Mouse (Mus musculus) frontal cortex, postnatal 25 days (tissue): Measurements from ENCODE around the gene Zfp661.
"Not testable (repeated sequence)": the region's sequence is repeated elsewhere in the genome, so short reads cannot be mapped to it uniquely, and the experiment has no call there.

ENCODE experiments used
- DNase-seq, 2 experiments: peaks; one replicate each; pipeline ENCODE4 v3.0.0; 2022; ENCODE audit warnings: low spot score in 2 of 2

Gene Zfp661

DNA sequence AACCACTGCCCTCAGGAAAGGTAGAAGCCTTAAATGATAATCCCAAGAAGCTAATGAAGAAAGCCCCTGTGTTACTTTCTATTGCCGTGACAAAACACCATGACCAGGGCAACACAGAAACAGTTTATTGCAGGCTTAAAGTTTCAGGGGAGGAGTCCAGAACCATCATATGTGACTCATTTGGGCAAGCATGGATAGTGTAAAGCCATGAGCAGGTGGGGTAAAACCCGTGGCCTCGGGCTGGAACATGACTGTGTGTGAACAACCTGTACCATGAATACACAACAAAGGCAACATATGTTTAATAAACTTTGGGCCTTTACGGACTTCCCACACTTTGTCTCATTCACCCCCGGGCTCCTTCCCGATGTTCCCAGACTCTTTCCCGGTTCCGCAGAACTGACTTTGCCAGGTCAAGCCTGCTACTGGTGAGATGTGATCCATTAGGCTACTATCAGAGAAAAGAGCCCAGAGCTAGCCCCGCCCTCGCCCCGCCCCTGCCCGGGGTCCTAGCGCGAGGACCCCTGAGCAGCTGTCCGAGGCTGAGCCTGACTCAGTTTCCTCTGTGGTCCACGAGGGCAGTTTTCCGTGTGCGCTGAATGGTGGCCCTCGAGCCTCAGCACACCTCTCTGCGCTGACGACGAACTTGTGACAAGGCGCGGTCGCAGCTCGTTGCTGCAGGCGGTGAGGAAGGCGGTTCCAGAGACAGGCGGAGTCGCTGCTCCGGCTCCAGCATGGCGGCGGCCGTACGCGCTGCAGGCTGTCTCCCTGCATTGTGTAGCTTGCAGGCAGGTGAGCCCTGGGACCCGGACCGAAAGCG lies at the start of gene Zfp661, which contains the start of gene Mrps5:
Zfp661 (minus strand) TSS at position 401 of the 820 bp plus-strand sequence.
Mrps5 (plus strand) TSS at position 529 of the 820 bp plus-strand sequence.
- peak; percentile 68 to 70 for DNase-seq

DNA sequence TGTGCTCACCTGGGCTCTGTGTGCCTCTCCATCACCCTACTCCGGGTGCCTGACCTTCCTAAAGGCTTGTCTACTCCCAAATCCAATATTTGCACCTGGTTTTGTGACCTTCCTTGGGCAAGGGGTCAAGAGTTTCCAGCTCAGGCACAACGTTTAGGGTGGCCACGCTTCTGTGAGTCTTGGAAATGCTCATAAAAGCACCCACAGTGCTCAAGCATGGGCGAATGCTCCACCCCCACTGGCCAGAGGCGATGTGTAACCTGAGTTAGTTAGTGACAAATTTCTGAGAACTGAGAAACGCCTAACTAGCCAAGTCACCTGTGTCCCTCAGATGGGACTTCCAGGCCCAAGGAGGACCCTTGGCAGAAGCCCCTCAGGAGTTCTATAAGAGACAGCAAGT lies 48.7 kb upstream of the Zfp661 start:
- no peak for DNase-seq

DNA sequence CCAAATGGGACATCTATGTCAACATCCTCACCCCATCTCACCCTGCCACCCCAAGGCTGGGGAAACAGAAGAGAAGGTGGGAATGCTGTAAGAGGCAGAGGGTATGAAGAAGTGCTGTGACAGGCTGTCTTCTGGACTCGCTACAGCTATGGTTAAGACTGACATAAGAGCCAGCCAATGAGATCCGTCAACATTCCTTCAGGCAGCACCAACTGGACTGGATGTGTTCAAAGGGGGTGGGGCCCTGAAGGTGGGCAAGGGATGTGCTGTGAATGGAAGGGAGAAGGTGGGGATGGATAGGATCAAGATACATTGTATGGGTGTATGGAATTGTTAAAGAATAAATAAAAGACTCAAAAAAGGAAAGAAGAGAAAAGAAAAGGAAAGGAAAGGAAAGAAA lies 45.7 kb upstream of the Zfp661 start:
- DNase-seq, result no peak

DNA sequence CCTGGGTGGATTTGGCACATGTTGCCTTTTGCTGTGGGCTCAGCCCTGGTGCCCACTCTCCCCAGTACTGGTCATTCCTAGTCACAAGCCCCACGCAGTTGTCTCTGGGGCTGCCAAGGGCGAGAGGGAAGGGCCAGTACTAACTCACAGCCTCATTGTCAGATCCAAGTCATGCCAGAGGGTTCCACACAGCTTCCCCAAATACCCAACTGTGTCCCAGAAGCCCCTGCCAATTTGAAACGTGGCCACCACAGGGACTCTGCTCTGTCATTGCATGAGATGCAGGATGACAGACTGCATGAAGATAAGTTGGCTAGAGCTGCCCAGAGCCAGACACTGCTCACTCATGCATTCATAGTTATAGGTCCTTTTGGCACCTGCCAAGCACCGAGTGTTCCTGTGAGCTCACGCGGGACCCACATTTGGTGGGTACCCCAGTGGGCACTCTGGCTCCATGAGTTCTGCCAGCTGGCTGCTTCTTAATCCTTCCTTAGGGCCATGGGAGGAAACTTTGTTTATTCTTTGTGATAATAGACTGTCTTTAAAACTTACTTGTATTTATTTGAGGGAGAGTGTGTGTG lies 41.2 kb upstream of the Zfp661 start:
- no peak for DNase-seq

DNA sequence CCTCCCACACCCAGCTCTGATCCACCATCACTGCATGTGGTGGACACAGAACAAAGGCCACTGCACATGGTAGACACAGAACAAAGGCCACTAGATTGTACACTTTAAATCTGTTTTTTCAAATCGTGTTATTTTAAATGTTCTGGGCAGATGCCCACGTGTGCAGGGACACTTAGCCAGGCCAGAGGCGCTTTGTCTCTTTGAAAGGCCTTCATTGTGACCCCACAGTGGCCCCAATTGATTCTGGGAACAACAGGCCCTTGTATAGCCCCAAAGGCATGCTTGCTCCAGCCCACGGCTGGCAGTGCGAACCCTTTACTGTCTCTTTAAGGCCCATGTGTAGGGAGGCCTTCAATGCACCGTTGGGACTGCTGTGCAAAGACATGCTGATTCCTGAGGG lies 40.5 kb upstream of the Zfp661 start:
- no peak for DNase-seq

DNA sequence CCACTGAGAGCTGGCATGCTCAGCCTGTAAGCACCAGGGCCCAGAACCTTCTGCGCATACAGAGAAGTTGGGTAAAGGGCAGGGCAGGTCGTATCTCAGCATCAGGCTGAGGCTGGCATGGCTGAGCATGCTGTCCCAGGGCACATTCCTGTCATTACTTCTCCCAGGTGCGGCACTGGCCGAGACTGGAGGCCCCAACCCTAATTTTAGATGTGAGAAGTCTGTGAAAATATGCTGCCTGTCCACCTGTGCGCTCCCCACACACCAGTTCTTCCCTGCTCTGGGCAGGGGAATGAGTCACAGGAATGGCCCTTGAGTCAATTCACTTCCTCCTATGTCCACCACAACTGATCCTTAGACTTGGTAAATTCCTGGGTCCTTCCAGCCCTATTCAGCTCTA lies 38.8 kb upstream of the Zfp661 start:
- DNase-seq, result no peak

DNA sequence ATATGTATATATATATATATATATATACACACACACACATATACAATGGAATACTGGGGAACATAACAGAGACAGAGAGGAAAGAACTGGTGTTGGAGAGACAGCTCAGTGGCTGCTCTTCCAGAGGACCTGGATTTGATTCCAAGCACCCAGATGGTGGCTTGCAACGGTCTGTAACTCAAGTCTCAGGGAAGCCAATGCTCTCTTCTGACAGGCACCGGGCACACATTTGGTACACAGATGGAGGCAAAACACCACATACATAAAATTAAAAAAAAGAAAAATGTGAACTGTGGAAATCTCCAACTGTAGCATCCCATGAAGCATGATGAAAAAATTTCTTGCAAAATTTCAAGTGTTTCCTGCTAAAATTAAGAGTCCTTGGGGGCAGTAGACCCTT lies 37.9 kb upstream of the Zfp661 start:
- no peak for DNase-seq

DNA sequence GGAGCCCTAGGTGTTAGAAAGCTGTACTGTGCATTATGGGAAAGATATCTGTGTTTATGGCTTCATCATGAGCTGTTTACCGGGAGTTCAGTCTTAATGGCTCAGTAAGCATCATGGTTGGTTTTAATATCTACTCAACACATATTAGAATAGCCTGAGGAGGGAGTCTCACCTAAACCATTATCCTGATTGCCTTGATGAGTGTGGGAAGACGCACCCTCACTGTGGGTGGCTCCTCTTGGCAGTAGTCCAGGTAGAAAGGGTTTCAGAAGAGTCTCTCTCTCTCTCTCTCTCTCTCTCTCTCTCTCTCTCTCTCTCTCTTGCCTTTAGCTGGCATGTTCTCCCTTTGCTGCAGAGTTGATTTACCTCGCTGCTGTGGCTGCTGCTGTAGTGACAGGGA lies 35.2 kb upstream of the Zfp661 start:
- no peak for DNase-seq

DNA sequence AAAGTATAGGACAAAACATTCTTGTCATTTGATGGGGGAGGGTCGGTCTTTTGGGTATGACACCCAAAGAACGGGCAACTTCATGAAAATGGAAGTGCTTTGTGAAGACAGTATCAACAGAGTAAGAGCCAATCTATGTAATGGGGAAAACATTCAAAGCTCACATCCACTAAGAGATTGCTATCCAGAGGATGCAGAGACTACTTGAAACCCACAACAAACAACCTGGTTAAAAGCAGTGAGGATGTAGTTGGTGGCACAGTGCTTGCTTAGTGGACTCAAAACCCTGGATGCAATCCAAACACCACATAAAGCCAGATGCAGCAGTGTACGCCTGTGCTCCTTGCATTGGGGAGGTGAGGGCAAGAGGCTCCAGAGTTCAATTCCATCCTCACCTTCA lies 32.4 kb upstream of the Zfp661 start:
- DNase-seq, result no peak

DNA sequence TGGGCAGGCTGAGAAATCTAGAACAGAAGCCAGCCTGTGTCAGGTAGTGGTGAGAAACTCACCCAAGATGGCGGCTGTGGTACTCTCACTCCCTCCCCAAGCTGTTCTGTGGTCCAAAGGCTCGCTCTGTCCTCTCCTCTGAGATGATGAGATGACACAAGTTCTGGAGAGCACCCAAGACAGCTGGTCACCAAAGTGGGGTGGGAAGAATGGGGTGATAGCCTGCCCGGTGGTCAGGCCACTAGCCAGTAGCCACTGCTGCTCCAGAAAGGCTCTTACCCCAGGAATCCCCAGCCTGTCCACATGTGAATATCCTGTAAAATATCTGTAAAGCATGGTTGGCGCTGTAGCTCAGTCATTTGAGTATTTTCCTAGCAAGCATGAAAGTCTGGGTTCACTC lies 25.4 kb upstream of the Zfp661 start:
- no peak for DNase-seq

DNA sequence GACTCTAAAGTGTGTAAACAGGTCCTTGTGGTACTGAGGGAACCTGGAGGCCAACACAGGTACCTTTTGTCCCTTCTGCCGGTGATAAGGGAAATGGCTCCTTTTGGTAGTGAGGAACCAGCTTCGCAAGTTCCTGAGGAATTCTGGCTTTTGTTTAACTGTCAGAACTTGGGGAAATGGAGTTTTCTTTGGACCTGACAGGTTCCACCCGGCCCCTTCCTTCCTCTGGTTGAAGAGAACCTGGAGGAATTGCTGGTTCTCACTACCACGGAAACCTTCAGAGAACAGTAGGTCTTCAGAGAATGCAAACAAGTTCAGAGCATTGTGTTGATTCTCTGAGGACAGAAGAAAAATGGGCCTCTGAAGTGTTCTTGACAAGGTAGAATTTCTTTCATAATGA lies 24.5 kb upstream of the Zfp661 start:
- no peak for DNase-seq

DNA sequence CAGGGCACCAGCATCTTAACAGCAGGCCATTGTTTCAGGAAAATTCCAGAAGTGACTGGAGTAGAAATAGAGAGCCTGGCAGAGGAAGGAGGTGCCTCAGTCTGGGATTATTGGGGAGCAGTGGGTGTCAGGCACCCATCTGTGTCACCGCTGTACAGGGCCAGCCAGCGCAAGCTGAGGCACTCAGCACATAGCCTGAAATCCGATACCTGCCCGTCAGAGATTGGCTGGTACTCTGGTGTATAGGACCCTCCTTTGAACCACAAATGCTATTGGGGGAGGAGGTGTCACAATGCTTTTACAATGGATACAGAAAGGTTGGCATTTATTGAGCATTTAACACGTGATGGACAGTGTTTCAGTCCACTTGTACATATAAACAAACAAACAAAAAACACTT lies 22.1 kb upstream of the Zfp661 start:
- no peak for DNase-seq

DNA sequence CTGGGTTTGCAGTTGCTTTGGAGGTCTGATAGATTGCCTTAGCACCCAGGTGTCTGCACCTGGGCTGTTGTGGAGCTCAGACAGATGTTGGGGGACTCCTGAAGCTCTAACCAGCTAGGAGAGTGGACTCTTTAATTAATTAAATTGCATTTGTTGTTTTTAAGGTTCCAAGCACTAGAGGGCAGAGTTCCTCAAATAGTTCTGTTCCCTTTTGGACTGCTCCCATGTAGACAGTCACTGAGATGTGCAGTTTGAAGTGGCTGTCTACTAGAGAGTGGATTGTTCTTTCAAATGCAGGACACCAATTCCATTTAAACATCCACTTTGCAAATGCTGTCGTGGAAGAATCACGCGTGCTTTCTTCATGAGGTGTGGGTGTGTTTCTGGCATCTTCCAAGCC lies 21.3 kb upstream of the Zfp661 start:
- no peak for DNase-seq

DNA sequence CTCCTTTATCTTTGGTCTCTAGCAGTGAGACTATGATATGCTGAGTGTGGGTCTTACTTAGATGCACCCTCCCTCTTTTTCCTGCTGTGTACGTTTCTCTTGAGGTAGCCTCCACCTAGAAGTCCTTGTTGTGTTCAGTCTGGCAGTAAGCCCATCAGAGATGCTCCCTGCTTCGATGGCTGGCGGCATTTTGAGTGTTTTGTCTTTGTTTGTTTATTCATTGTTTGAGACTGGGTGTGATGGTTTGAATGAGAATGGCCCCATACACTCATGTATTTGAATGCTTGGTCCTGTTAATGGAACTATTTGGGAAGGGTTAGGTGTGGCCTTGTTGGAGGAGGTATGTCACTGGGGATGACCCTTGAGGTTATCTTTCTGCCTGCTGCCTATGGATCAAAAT lies 18.3 kb upstream of the Zfp661 start:
- no peak for DNase-seq

DNA sequence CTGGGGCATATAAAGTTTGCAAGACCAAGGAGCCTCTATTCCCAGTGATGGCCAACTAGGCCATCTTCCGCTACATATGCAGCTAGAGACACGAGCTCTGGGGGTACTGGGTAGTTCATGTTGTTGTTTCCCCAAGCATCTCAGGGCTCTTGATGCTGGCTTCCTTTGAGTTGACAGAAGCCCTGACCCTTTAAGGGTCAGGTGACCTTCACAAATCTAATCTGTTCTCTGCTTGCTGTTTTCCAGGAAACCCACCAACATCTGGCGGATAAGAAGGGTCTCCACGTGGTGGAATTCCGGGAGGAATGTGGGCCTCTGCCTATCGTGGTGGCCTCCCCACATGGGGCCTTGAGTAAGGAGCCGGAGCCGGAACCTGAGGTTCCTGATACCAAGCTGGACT lies 16.5 kb upstream of the Zfp661 start:
- not testable (repeated sequence) for DNase-seq

DNA sequence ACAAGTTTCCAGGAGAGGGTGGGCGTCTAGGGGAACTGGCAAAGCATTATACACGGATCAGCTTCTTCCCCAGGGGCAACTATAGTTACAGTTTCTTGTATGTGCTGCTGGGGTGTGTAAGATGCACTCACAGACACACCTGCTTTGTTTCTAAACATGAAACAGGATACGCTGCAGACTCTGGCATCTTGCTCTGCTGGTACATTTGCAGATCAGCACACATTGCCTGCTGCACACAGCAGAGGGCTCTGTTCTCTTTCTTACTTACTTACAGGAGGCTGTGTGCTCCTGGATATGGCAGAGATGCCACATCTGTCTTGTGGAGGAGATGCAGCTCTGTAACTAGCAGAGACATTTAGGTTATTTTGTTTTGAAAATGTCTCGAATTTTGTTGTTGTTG lies 3.9 kb upstream of the Zfp661 start:
- DNase-seq, result no peak

DNA sequence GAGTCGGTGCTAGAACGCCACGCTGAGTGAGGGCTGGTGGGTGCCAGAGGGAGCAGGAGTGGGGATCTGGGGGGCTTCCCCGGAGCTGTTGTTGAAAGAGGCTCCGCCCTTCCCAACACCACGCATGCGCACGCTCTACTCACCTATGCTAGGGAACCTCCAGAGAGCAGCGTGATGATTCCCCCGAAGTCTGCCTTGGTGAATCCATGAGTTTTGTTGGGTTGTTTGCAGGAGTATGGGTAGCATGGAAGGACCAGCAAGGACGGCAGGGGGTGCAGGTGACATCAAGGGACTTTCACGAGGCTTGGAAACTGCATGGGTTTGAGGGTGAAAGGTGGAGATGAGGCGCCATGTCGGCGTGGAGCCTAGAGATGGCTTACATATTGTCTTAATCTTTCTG lies 3.3 kb upstream of the Zfp661 start:
- DNase-seq, result no peak

DNA sequence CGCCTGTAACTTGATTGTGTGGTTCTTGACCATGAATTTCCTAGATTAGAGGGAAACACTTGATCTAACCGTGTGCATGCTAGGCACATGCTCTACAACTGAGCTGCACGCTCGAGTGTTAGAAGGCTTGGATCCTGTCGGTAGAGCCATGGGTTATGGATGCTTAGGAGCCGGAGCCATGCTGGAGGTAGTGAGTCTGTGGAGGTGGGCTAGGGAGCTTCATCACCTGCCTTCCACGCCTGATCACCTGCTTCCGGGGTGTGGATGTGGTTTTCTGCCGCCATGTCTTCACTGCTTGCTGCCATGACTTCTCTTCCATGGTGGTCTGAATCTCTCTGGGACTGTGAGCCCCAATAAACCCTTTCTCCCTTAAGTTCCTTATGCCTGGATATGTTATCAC lies 2.0 kb upstream of the Zfp661 start:
- no peak for DNase-seq

DNA sequence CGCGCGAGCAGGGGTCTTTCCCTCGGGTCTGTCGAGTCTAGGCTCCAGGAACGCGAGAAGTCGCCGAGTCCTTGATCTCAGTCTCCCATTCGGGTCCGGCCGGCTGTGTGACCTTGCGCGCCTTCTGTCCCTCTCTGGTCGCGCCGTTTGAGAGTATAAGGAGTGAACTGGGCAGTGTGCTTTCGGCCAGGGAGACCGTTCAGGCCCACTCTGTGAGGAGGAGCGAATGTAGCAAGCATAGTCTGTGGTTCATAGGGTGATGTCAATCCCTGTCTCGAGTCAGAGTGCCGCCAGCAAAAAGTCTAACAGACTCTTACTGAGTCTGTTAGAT lies 585 bp upstream of the Zfp661 start:
- no peak for DNase-seq

DNA sequence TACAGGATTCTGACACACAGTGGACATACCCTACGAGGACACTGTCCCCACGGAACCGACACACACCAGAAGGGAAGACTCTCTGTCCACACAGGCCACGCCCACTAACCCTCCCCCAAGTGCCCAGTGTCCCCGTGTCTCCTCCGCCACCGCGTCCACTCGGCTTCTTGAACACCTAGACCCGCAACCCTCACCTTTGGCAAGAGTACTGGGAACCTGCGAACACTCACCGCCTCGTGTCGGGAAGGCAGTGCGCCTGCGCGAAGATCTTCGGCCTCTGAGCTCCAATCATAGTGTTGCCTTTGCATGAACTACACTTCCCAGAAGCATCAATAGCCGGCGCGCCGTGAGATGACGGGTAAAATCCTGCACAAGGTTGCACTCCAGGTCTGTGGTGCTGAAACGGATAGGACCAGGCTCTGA lies 2.4 kb downstream of the Zfp661 start:
- peak; percentile 91 to 93 for DNase-seq

DNA sequence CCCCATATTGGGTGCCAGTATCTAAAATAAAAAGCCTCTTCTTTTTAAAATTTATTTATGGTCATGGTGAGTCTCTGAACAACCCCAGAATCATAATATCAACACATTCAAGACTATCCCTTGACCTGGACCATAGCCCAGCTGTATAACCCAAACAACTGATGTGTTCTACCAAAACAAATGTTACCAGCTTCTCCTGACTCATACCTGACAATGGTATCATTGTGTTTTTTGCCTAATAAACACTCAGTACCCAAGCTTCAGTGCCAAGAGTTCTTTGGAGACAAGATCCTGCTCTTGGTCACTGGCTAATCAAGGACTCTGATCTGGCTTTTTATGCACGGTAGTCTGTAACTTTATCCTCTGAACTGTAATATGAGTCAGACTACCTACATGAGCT lies 13.6 kb downstream of the Zfp661 start:
- no peak for DNase-seq

DNA sequence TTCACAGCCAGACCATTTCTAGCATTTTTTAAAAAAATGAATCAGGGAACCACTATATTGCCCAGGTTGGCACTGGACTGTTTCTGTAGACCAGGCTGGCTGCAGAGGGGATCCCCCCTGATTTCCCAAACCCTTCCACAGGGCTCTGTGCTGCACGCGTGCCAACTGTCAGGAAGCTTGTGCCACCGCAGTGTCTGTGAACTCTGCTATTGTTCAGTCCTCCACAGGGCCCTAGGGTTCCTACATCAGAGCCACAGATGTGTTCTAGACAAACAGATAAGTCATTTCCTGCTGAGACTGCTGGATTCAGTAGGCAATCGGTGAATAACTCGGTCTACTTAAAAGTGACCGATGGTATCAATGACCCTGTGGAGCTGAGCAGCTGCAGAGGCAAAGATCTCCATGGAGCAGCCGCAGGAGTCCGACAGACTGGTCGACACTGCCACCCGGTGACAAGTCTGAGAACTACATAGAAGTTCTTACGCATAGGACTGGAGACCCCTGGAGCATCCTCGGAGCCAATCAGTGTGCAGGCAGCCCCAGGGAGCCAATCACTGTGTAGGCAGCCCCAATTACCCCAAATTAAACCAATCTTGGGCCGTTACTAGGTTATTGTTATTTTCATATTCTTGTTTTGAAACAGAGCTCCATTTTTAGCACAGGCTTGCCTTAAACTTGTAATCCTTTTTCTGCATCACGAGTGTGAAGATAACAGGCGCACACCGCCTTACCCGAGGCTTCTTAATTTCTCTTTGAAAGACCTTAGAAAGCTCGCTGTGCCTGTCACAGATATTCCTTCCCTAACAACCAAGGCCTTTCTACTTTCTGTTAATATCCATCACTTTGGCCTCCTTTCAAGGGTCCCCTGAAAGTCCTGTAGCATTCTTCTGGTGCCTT lies 27.6 kb downstream of the Zfp661 start:
- peak; percentile 93 to 94 for DNase-seq

DNA sequence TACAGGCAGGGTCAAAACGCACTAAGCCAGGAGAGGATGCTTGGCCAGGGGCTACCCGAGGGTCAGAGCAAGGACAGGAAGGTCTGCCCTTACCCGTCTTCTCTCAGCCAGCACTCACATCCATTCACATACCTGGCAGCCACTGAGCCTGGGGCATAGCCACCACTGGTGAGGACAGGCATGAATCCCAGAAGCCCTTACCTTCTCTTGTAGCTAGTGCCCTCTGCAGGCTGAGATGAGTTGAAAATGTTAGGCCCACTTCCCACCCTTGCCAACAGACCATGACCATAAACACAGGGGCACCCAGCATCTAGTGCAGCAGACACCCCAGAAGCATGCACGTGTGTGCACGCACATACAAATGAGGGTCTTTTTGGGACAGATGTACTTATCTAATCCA lies 35.8 kb downstream of the Zfp661 start:
- peak in 1 of 2 experiments; percentile 44 for DNase-seq
